Mouse (Mus musculus): Measurements from ENCODE around the gene Nmnat3.

- no peak for TF ChIP-seq CTCF (IDR thresholded peaks at IDR 0.05; ENCODE audit: low read depth)
- no peak for TF ChIP-seq EP300 (optimal IDR thresholded peaks at IDR 0.05)
Observed at GRCm38 (mm10) chr9:98339971-98340370, 52.7 kb downstream of the Nmnat3 start.

Measured in stomach, postnatal 0 days (tissue).